Mouse (Mus musculus) adrenal gland, postnatal 10 days (tissue): ENCODE data around the gene B4galt5. TPM values are rescaled to one million over a fixed set of nuclear protein-coding genes. Genes with fewer than 3 reads are reported as not detected.
"Not testable (repeated sequence)": the region's sequence is repeated elsewhere in the genome, so short reads cannot be mapped to it uniquely, and the experiment has no call there.

Experiments used
- DNase-seq: peaks from one replicate; pipeline ENCODE4 v3.0.0; 2021; ENCODE audit warnings: mixed read lengths
- long read RNA-seq, 2 experiments: library from polyadenylated mRNA; stranded (forward); transcript quantifications; one replicate each; pipeline ENCODE4 v2.0.0; 2021
- total RNA-seq, 2 experiments: library from RNA; stranded (reverse); gene quantifications; 2 replicates each; pipeline ENCODE4 v1.2.3; 2021

The B4galt5 gene
- total RNA-seq: 10 to 100 TPM; 55.5 to 76.9 TPM
- long read RNA-seq, experiment 1, full-length matches to known transcripts: 5 of 29 reads
- long read RNA-seq, experiment 1, partial matches to known transcripts: 1 of 29 reads
- long read RNA-seq, experiment 1, other reads (novel, unspliced or antisense): 23 of 29 reads
- long read RNA-seq, experiment 2, partial matches to known transcripts: 1 of 5 reads
- long read RNA-seq, experiment 2, other reads (novel, unspliced or antisense): 4 of 5 reads

DNA sequence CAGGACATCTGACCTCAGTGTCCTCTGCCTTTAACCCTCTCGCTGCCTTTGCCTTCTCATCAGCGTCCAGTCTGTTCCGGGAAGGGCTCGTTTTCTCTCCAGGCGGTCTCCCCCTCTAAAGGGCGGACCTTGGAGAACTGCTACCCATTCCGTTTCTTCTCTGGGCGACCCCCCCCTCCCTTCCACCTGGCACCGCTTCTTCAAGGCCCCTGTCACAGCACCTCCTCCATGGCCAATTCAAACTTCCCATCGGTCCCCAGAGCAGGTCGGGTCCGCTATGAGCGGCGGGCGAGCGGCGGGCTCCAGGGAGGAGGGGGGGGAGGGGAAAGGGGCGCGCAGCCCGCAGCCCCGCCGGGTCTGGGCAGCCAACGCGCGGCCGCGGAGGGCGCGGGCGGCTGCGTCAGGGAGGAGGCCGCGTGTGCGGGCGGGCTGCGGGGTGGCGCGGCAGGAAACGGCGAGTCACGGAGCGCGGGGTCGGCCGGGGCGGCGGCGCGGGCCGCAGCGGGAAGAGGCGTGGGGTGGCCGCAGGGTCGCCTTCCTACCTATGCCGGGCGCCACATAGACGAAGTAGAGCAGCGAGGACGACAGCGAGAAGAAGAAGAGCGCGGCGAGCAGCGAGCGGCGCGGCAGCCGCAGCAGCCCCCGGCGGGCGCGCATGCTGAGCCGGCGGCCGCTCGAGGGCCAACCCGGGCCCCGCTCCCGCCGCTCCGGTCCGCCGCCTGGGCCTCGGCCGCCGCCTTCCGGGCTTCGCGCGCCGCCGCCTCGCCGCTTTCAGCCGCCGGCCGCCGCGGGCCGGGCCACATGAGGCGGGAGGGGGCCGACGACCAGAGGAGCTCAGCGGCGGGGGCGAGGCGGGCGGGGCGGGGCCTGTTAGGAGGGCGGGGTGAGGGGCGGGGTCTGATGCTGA is at the start of gene B4galt5:
Gene B4galt5, minus strand, starts transcription at position 808 of the 907 bp plus-strand sequence.
- DNase-seq: peak; percentile 46

DNA sequence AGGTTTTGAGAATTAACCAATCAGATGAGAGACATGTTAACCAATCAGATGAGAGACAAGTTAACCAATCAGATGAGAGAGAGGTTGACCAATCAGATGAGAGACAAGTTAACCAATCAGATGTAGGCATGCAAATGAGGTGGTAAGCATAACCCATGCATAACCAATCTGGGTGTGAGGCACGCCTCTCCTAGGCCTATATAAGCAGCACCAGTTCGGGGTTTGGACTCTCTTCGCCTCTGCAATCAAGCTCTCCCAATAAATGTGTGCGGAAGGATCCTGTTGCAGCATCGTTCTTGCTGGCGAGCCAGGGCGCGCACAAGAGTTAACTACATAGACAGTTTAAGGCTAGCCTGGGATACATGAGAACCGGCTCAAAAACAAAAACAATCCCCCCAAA is 47.4 kb upstream of the B4galt5 start:
- DNase-seq: not testable (repeated sequence)

DNA sequence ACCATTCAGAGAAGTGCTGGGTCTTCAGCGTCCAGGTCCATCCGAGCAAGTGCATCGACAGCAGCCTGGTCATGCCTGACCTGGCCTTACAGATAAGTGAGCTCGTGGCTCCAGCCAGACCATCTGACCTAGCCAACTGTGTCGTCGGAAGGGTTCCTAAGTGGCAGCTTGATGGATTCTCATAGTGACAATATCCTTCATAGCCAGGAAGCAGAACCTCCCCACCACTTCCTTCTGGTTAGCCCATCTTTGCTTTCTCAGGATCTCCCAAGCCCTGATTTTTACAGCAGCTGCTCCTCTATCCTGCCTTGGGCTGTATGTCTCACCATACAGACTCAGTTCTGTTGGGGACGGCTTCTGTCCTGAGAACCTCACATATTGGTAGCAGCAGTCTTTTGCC is 45.4 kb upstream of the B4galt5 start:
- DNase-seq: no peak

DNA sequence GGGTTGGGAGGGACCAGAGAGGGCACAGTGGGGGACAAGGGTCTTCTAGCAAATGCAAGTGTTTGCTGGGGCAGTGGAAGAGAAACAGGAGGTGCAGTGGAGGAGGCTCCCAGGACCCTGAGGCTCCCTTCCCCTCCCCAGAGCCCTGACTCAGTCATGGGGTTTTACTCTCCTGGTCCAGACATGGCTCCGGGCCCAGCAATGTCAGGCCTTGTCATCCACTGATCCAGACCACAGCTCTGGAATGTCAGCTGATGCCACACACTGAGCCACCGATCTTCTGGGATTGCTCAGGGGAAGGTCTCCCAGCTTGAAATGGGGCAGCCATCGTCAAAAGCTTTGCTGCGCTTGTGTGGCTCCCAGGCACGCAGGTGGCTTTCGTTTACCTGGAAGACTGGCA is 38.0 kb upstream of the B4galt5 start:
- DNase-seq: no peak

DNA sequence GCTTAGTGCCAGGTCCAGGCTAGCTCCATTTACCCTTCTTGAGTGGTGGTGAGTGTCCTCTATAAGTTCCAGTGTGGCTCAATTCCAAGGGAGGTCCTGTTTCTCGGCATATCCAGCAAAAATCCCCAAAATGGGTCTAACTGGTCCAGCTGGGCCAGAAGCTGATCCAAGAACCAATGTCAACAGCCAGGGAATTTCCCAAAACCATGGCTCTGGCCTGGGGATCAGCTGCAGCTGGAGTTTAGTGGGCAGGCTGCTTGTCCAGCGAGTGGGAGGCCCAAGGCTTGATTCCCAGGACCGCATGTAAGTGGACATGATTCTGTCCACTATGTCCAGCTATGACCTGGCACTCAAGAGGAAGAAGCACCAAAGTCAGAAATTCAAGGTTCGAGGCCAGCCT is 37.5 kb upstream of the B4galt5 start:
- DNase-seq: no peak

DNA sequence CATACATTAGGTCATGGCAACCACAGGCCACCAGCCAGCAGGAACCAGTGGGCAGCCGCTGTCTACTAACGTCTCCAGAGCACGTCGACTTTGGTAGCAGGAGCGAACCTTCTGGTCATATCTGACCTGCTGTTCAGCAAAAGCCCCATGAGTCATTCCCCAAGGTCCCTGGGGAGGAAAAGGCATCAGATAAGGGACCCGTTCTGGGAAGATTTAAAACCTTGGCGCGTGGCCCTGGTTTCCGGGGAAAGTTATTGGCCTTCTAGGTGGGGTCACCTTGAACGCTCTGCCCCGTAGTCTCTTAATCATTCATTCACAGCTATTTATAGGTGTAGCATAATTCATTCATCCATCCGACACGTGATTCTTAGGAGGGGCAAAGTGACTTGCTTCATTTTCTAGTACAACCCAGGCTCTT is 34.7 kb upstream of the B4galt5 start:
- DNase-seq: peak; percentile 93

DNA sequence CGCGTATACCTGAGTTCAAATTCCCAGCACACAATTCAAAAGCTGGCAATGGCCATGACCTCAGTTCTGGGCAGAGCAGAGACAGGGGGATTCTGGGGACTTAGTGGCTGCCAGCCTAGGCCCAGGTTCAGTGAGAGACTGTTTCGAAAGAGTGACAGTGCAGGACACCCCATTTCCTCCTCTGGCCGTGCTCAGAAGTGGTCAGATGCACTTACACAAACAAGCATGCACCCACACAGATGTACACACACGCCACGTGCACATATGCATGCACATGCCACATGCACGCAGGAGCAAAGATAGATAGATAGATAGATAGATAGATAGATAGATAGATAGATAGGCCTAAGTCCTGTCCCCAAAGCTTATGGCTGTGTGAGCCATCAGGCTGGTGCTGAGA is 33.4 kb upstream of the B4galt5 start:
- no peak for DNase-seq

DNA sequence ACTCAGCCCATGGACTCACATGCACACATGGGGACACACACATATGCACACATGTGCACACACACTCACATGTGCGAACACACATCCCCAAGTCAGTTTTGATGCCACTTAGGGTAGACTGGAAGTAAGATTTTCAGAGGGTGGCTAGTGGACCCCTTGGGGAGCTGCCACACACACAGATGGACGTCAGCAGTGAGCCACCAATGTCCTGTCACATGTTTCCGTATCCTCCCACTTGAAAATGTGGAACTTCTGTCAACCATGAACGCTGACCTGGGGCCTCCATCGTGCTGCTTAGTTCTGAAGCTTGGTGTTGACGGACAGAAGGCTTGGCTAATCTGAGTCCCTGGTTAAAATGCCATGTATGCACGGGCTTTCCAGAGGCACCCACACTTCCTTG is 32.6 kb upstream of the B4galt5 start:
- DNase-seq: no peak

DNA sequence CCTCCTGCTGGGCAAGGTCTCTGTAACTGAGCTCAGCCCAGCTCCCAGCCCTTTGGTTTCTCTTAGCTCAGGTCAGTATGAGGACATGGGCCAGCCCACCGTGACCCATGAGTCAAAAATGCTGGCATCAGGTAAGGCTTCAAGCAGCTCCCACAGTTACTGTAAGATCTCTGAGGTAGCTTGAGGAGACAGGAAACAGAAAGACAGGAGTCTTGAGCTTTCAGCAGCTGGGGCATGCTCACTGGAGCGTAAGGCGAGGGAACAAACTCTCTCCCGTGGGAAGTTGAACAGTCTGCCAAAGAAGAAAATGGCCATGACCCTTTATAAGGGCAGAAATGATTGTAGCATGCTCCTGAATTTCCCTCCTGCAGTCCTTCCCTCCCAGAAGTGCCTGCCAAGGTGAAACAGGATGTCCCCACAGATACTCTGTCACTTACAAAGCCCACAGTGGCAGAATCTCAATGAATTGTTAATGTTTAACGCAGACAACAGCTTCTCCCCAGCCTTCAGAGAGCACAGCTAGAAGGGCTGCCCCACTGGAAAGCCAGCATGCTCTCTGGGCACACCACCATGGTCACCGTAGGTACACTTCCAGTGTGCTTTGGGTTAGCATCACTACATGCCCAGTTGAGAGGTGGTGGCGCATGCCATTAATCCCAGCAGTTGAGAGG is 31.8 kb upstream of the B4galt5 start:
- no peak for DNase-seq

DNA sequence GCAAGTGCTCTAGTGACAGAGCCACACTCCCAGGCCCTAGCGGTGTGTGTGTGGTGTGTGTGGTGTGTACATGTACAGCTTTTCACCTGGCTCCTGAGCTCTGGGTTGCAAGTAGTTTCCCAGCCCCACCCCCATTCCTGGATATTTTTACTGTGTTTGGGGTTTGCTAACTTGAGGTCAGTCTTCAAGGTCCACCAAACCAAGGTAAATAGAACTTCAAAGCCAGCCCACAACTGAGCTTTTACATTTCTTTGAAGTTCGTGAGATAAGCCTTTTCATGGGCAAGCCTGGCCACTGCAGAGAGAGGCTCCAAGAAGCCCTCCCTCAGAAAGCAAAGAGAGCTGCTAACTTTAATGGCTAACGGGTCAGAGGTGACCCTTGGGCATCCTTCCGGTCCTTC is 30.0 kb upstream of the B4galt5 start:
- peak; percentile 41 for DNase-seq

DNA sequence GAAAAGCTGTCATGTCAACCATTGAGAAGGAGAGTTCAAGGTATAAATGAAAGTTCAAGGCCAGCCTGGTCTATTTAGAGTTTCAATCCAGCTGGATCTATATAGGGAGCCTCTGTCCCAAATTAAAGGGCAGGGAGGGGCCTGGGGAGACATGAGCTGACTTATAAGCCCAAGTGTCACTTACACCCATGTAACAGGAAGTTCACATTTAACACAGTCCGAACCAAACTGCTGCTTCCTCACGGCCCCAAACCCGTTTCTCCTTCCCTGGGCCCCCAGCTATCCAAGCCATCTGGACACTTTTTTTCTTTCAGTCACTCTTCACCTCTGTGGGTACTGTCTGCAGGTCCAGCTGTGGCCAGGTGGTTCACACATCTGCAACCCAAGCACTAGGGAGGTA is 28.7 kb upstream of the B4galt5 start:
- DNase-seq: no peak

DNA sequence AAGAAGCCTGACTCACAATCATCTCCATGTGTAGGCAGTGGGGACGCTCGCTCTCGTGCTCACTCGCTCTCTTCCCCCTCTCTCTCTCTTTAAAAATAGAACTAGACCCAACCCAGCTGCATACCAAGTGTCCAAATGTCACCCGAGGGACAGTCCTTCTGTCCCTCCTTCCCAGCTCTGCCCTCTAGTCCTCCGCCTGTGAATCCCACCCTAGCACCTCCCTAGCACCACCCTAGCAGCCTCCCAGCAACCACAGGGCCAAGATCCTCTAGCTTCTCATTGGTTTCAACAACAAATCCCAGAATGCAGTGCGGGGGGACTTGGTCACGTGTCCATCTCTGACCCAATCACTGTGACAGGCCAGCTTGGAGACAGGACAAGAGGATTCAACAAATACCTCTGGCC is 27.2 kb upstream of the B4galt5 start:
- DNase-seq: peak; percentile 39

DNA sequence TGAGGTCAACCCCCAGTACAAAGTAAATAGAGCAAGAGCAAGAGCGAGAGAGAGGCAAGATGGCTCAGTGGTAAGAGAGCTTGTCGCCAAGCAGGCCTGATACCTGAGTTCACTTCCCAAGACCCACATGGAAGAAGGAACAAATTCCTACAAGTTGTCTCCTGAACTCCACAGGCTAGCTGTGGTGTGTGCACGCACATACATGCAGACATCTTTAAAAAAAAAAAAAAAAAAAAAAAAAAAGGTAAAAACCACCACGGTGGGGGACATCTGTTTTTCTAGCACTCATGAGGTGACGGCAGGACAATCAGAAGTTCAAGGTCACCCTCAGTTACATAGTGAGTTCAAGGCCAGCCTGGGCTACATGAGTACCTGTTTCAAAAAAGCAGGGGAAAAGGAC is 26.7 kb upstream of the B4galt5 start:
- DNase-seq: no peak

DNA sequence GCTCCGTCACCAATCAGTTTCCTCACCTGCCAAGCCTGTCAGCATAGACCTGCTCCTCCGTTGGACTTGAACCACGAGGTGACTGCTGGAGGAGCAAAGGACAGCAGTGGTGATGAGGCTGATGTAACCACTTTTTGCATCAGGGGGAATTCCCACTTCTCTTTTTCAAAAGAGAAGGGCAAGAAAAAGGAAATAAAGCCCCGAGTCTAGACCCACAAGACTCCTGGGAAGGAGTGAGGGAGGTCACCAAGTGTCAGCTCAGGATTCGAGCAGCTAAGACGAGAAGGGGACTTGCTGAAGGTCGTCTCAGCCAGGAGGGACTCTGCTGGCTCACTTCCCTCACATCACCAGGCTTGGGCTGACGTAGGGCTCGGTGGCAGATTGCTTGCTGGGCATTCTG is 26.2 kb upstream of the B4galt5 start:
- no peak for DNase-seq

DNA sequence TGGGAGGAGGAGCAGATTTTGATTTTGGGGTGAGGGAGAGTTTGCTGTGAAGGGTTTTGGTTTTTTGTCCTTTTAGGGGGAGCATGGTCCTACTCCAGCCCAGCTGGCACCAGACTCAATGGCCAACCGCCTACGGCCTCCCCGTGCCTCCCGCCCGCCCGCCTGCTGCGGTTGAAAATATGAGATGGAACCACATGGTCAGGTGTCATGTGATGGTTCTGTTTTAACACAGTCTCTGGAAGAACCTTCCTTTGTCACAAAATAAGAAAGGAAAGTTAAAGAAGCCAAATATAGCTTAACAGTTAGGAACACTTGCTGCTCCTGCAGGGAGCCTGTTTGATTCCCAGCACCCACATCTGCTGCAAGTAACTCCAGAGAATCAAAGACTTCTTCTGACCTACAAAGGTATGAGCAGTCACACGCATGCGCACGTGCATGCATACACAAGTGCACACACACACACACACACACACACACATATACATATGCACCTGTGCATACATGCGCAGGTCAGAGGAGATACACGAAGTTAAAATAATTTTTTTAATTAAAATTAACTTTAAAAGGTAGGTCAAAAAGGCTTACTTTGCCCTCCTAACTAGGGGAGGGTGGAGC is 25.3 kb upstream of the B4galt5 start:
- DNase-seq: no peak

DNA sequence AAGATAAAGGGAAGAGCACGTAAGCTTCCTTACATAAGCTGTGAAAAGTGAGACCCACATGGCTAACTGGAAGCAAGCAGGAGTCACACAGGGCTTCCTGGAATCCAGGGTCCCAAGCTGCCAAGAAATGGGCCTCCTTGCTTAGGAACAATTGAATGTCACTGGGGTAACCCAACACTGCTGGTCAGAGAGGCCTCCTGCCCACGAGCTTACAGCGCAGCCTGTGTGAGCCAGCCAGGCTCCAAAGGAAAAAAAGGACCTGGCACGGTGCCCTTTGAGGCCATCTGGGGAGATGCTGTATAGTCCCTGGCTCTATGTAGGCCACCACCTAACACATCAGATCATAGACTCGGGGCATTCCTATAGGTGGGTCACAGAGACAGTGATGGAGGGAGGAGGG is 24.3 kb upstream of the B4galt5 start:
- peak; percentile 82 for DNase-seq

DNA sequence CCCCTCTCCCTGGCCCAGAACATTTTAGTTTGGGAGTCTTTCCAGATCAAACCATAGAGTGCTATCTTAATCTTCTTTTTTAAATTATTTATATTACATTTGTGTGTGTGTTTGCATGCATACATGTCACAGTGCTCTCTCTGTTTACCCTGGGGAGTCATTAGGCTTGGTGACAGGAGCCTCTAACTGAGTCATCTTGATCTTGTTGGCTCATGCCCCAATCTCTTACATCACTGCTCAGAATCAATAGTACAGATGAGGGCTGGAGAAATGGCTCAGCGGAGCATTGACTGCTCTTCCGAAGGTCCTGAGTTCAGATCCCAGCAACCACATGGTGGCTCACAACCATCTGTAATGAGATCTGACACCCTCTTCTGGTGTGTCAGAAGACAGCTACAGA is 22.5 kb upstream of the B4galt5 start:
- no peak for DNase-seq

DNA sequence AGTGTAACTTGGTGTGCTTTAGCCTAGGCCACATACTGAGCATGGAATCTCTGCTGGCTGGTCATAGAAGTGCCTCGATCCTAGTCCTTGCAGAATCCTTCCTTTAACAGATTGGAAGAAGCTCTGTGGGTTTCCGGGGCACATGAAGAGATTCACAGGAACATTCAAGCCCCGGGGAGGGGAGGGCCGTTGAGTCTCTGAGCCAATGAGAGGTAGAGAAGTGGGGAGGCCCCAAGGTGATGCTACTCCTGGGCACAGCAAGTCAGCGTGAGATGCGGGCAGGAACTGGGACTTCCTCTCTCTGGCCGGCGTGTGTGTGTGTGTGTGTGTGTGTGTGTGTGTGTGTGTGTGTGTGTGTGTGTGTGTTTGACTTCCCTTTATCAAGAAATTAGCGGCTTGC is 19.3 kb upstream of the B4galt5 start:
- no peak for DNase-seq

DNA sequence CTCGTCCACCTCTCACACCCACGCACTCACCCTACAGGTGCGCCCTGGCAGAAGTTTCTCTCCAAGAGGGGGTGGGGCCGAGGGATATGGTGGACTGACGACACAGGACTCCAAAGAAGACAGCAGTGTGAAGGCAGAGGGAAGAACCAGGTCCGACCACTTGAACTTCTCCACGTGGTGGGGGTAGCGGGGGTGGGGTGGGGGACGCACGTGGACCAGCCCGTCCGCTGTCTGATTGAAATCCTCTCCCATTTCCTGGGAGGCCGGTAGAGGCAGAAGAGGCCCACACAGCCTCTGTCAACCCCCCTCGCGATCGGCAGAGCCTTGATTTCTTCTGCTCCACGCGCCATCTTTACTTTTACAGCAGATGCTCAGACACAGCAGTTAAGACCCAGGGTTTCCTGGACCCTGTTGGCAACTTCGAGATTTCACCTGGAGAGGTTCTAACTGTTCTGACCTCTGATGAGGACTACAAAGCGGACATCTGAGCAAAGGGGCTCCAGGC is 18.8 kb upstream of the B4galt5 start:
- no peak for DNase-seq

DNA sequence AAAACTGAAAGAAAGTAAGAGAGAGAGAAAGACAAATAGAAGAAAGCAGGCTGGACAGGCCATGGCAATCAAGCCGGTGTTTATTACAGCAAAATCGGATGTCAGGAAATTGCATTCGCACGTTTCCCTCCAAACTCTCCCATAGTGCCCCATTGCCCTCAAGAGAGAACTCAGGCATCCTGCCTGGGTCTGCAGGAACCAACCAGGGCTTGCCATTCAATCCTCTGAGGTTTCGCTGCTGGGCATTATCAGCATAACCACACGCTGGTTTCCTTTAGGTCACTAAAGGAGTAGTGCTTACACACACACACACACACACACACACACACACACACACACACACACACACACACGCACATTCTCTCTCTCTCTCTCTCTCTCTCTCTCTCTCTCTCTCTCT is 18.3 kb upstream of the B4galt5 start:
- no peak for DNase-seq

DNA sequence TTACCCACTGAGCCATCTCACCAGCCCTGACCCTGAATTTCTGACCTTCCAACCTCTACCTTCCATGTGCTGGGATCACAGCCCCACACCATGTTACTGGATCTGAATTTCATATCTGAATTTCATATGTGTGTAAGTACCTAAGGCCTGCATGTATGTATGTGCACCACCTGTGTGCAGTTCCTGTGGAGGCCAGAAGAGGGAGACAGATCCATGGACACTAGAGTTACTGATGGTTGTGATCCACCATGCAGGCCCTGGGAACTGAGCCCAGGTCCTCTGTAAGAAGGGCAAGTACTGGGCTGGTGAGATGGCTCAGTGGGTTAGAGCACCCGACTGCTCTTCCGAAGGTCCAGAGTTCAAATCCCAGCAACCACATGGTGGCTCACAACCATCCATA is 16.1 kb upstream of the B4galt5 start:
- no peak for DNase-seq

DNA sequence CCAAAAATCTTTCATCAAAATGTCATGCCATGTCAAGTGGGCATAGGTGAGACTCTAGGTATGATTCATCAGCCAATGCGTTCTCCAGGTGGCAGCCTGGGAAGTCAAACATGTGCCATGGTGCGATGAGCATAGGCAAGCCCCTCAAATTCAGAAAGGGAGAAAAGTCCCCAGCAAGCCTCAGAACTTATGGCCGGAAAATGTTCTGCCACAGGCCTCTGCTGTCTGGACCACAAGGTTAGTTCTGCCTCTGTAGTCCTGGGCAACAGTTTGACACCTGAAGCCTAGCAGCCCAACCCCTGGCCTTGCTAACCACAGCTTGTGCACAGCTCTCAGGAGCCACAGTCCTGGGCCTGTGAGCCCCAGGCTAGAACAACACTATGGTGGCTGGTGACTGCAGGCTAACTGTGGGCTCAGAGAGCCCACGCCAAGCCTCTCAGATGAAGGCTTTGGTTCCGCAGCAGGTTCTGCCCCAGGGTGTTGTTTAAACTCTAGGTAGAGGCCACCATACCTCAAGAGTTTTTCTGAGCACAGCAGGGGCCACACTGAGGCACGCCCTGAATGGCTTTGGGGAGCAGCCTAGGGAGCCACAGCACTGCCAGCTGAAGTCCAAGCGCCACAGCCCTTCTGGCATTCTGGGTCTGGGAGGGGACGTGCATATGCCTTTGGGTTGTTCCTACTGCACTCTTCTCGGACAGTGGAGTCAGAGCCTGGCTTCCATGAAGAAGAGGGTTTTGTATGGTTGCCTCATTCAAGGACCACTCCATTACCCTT is 14.5 kb upstream of the B4galt5 start:
- no peak for DNase-seq
